Mouse (Mus musculus) common myeloid progenitor, adult 5-6 weeks (primary cell): ENCODE measurements around the gene Cphx2. TPM values are rescaled to one million over a fixed set of nuclear protein-coding genes. Genes with fewer than 3 reads are reported as not detected.

ENCODE experiments used
- total RNA-seq: library from RNA; stranded (forward); fragments of 200-1000, 187-1606 nt; gene quantifications from 2 replicates; pipeline ENCODE4 v1.2.3, GENCODE M21; 2017

The Cphx2 gene
- total RNA-seq, 1 experiment from 2014 or later: not detected

Other genes starting within 250 kb of the Cphx2 start
- 7.4 and 12.9 TPM in 2 replicates for gene Anxa11, start 239.4 kb upstream of the Cphx2 start, total RNA-seq
- not detected in 2 replicates for gene Plac9a, start 178.4 kb upstream of the Cphx2 start, total RNA-seq
- gene Tmem254a, start 153.8 kb upstream of the Cphx2 start, total RNA-seq: 0.59 and 4.0 TPM in 2 replicates
- not detected in 2 replicates for gene Cphx1, start 143.2 kb upstream of the Cphx2 start, total RNA-seq
- not detected in 2 replicates for gene Duxbl1, start 102.9 kb upstream of the Cphx2 start, total RNA-seq
- gene Gm9780, start 38.8 kb upstream of the Cphx2 start, total RNA-seq: not detected in 2 replicates
- gene Tmem254c, start 14.2 kb upstream of the Cphx2 start, total RNA-seq: 24.6 and 28.3 TPM in 2 replicates
- gene Cphx3, start 781 bp downstream of the Cphx2 start, total RNA-seq: not detected in 2 replicates
- not detected in 2 replicates for gene Duxbl2, start 36.8 kb downstream of the Cphx2 start, total RNA-seq
- not detected in 2 replicates for gene Plac9b, start 101.0 kb downstream of the Cphx2 start, total RNA-seq
- gene Tmem254b, start 125.5 kb downstream of the Cphx2 start, total RNA-seq: 25.3 and 31.1 TPM in 2 replicates
- gene Duxbl3, start 176.4 kb downstream of the Cphx2 start, total RNA-seq: not detected in 2 replicates